Mouse (Mus musculus) thymus, adult 2 months (tissue): ENCODE results near the gene Gm48552. TPM values are rescaled to one million over a fixed set of nuclear protein-coding genes. Genes with fewer than 3 reads are reported as not detected.

Experiments used
- DNase-seq: peaks from one replicate; pipeline ENCODE4 v3.0.0; 2021
- H3K27ac ChIP-seq: fragments of 200-500 bp; 2 replicates; pipeline ENCODE4 v1.5.1; 2012; ENCODE audit warnings: low read length, control low read depth; ENCODE audit not compliant: control insufficient read depth, insufficient read depth
- H3K27me3 ChIP-seq: fragments of 200-500 bp; 2 replicates; pipeline ENCODE4 v1.6.1; 2012; ENCODE audit warnings: mild to moderate bottlenecking, low read length, moderate library complexity, mixed read lengths; ENCODE audit not compliant: control insufficient read depth, insufficient read depth
- H3K36me3 ChIP-seq: fragments of 200-500 bp; 2 replicates; pipeline ENCODE4 v1.6.1; 2012; ENCODE audit warnings: mild to moderate bottlenecking, low read length, moderate library complexity; ENCODE audit not compliant: control insufficient read depth, insufficient read depth
- H3K4me1 ChIP-seq: fragments of 200-500 bp; replicated peaks from 2 replicates; pipeline ENCODE4 v1.6.1; 2012; ENCODE audit warnings: low read length; ENCODE audit not compliant: control insufficient read depth, insufficient read depth
- H3K4me3 ChIP-seq: fragments of 200-500 bp; 2 replicates; pipeline ENCODE4 v1.5.1; 2012; ENCODE audit warnings: mild to moderate bottlenecking, low read length, control low read depth, moderate library complexity; ENCODE audit not compliant: control insufficient read depth, insufficient read depth
- CTCF ChIP-seq: fragments of 200-500 bp; IDR thresholded peaks from 2 replicates; pipeline ENCODE4 v1.5.1; 2012; ENCODE audit warnings: mild to moderate bottlenecking, control low read depth, low read length, moderate library complexity, borderline replicate concordance; ENCODE audit not compliant: control insufficient read depth, poor library complexity, insufficient read depth; ENCODE audit errors: extremely low read depth
- POLR2A ChIP-seq: fragments of 200-500 bp; IDR thresholded peaks from 2 replicates; pipeline ENCODE4 v1.6.1; 2012; ENCODE audit warnings: mild to moderate bottlenecking, low read length, control low read depth, moderate library complexity; ENCODE audit not compliant: control insufficient read depth, poor library complexity, insufficient read depth; ENCODE audit errors: extremely low read depth
- WGBS: fragments of 180-500 bp; shearing (Covaris S2); methylation state at CpG from one replicate; pipeline ENCODE4 v1.1.7; 2018; 5-methylcytosine and 5-hydroxymethylcytosine counted together
- polyA plus RNA-seq: library from polyadenylated mRNA; depleted of rRNA; stranded (reverse); fragments of >200 nt; gene quantifications from 2 replicates; pipeline ENCODE4 v1.2.3, GENCODE M21; 2012; rRNA removed

The Gm48552 gene
- 7.5 and 8.4 TPM in 2 replicates for polyA plus RNA-seq

GRCm38 (mm10) chr10:81388505-81389055, at the start of gene Gm48552:
TSS of gene Gm48552 (plus strand) at chr10:81389005.
- H3K4me3 ChIP-seq, result no peak within 1 kb of the TSS
- TF ChIP-seq CTCF, result no peak
- H3K27ac ChIP-seq, result no peak within 1 kb of the TSS
- H3K27me3 ChIP-seq, result no peaks in the 10 kb centered on the region
- no peak for DNase-seq
- 93% methylated on average over 5 of the region's 5 CpGs for WGBS
- peaks cover 10% of the 10 kb centered on the region for H3K36me3 ChIP-seq
- peaks cover 24% of the 10 kb centered on the region for H3K4me1 ChIP-seq

DNA sequence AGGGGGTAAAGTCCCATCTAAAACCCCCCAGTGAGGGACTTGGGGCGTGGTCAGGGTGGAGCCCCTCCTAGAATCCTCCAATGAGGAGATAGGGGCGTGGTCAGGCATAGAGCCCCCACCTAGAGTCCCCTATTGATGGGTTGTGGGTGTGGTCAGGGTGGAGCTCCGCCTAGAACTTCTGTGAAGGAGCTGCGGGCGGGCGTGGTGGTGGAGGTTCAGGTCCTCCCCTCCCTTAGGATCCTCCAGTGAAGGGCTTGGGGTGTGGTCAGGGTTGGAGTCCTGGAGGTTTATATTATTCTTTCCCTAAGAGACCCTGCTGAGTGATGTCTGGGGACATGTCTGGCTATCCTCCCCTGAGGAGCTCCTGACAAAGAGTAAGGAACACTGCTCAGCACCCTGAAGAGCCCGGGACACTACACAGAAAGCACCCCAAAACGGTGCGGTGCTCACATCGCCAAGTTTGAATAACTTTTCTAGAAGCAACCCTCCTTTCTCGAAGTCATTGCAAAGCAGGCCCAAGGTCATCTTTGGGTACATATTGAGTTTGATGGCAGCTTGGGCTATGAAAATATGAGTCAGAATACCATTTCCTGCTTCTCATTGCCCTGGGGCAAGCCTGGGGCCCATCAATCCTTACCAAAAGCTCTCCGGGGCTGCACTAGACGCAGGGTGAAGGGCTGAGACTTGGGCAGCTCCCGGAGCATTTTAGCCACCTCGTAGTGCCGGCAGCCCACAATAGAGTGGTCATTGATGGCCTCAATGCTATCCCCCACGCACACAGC, 48.1 kb upstream of the Gm48552 start:
- Histone ChIP-seq H3K4me1 (peaks cover 7% of the 10 kb centered on the region), H3K27me3 (peaks cover 11% of the 10 kb centered on the region), H3K27ac (no peak overlapping the region), H3K36me3 (no peaks in the 10 kb centered on the region), H3K4me3 (no peak overlapping the region)
- DNase-seq, result no peak
- TF ChIP-seq POLR2A (no peak), CTCF (no peak)
- WGBS, result 88% methylated on average over 17 of the region's 17 CpGs

DNA sequence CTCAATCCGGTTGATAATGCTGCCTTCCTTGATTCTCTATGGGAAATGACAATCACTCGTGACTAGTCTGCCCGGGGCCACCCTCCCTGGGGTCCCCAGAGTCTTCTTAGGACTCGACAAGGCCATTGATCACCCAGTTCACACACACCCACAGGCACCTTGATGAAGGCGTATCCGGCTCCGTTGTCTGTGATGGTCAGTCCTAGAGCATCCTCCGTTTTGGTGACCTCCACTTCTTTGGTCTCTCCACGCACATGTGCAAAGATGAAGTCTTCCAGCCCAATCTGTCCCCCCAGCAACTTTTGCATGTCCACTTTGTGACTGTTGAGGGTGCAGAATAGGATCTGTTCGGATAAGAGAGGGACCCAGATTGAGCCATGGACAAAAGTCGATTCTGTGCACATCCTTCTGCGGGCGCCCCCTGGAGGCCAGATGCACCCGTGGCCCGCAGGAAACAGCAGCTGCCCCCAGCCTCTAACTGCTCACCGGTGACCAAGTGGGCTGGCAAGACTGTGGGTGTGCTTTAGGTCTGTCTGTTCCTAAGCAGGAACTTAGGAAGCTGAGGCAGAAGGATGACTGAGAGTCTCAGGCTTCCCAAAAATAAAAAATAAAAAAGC, 47.4 kb upstream of the Gm48552 start:
- Histone ChIP-seq H3K27me3 (peaks cover 11% of the 10 kb centered on the region), H3K4me1 (peaks cover 9% of the 10 kb centered on the region), H3K27ac (no peak overlapping the region), H3K4me3 (no peak overlapping the region), H3K36me3 (no peaks in the 10 kb centered on the region)
- TF ChIP-seq CTCF, result peak; percentile 86; the same call in 1 of the 2 replicates
- TF ChIP-seq POLR2A, result no peak
- DNase-seq, result peak; percentile 83
- 49% methylated on average over 16 of the region's 16 CpGs for WGBS

DNA sequence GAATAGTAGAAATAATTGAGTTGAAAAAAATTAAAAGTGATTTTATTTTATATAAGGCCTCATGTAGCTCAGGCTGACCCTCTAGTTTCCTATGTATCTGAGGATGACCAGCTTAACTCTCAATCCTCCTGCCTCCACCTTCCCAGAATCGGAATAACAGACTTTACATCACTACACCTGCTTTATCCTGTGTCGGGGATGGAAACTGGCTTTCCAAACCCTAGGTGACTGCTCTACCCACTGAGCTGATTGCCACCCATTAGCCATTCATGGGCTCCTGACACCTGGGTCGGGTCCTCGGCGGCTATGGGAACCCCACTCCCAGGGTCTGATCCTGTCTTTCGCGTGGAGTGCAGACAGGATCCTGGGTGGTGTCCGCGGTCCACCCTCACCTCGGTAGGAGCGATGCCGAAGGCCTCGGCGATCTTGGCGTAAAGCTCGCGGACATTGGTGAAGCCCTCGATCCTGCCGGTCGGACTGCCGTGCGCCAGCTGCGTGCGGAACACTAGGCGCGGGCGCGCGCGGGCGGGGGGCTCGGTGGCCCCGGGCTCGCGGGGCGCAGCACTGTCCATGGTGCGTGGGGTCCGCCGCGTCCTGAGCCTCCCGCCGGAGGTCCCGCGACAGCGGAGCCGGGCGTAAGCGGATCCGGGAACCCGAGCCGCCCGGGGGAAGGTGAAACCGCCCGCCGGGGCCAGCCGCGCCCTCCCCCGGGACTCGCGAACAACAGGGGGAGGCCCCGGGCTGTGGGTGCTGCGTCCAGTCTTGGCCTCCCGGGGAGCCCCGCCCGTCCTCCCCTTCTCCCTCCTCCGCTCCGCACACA, 45.9 kb upstream of the Gm48552 start, which contains the start of gene Gipc3:
Gipc3 (minus strand) TSS at position 581 of the 820 bp plus-strand sequence.
- 7% methylated on average over 63 of the region's 67 CpGs for WGBS
- TF ChIP-seq CTCF (no peak), POLR2A (no peak)
- Histone ChIP-seq H3K4me1 (peaks cover 17% of the 10 kb centered on the region), H3K27me3 (peaks cover 11% of the 10 kb centered on the region), H3K4me3 (peak within 1 kb of the TSS; percentile 31), H3K27ac (no peak within 1 kb of the TSS), H3K36me3 (no peaks in the 10 kb centered on the region)
- no peak for DNase-seq

DNA sequence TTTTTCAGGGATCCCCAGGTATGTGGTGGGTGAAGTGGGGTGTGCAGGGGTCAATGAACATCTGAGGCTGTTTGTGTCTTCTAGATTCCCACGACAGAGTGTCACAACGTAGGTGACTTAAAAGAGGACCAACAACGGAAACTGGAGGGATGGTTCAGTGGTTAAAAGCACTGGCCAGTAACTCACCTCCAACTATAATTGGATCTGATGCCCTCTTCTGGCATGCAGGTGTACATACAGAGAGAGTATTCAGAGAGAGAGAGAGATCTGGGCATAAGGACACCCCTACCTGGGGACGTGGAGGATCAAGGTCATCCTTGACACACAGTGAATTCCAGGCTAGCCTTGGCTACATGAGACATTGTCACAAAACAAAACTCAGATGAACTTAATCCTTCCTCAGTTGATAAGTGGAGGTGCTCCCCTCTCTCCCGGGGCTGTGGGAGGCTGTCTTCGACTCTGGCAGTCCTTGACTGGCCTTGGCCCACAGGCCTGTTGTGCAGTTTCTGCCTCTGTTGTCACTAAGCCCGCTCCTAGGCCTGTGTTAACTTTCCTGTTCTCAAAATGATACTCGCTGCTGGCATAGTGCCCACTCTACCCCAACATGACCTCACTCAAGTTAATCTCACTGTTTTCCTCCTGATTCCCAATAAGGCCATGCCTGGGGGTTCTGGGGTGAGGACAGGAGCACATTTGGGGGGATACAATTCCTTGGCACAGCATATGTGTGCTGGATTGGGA, 44.2 kb upstream of the Gm48552 start:
- TF ChIP-seq CTCF (no peak), POLR2A (no peak)
- Histone ChIP-seq H3K36me3 (no peaks in the 10 kb centered on the region), H3K4me1 (peaks cover 22% of the 10 kb centered on the region), H3K27me3 (peaks cover 11% of the 10 kb centered on the region), H3K4me3 (no peak overlapping the region), H3K27ac (no peak overlapping the region)
- DNase-seq, result no peak
- WGBS, result 38% methylated on average over 8 of the region's 8 CpGs

GRCm38 (mm10) chr10:81345162-81345534, 43.7 kb upstream of the Gm48552 start:
- Histone ChIP-seq H3K27me3 (peaks cover 11% of the 10 kb centered on the region), H3K36me3 (no peaks in the 10 kb centered on the region), H3K27ac (no peak overlapping the region), H3K4me1 (peaks cover 25% of the 10 kb centered on the region), H3K4me3 (no peak overlapping the region)
- TF ChIP-seq POLR2A, result no peak
- no peak for TF ChIP-seq CTCF
- WGBS, result 78% methylated on average over 4 of the region's 4 CpGs
- no peak for DNase-seq
